Mouse (Mus musculus) cerebellum, adult 2 months (tissue): ENCODE data around the gene Ms4a15.

Source experiments
- CTCF ChIP-seq: fragments of 200-500 bp; IDR thresholded peaks from 2 replicates; pipeline ENCODE4 v1.5.1; 2011; ENCODE audit warnings: low read depth, mild to moderate bottlenecking, control low read depth, low read length, moderate library complexity, borderline replicate concordance; ENCODE audit not compliant: insufficient read depth
- POLR2A ChIP-seq: fragments of 200-500 bp; IDR thresholded peaks from 2 replicates; pipeline ENCODE4 v1.6.1; 2011; ENCODE audit warnings: low read length, control low read depth, borderline replicate concordance; ENCODE audit not compliant: insufficient read depth

DNA sequence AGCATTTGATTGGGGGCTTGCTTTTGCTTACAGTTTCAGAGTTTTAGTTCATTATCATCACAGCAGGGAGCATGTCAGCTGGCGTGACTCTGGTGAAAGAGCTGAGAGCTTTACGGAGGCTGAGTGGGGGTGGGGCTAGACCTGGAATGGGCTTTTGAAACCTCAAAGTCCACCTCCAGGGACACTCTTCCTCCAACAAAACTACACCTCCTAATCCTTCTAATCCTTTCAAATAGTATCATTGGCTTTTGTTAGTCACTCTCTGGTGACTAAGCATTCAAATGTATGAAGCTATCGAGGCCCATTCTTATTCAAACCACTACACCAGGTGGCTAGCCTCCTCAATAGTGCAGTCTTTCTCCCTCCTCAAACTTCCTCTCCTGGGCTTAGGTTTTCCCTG is 20.4 kb downstream of the Ms4a15 start:
- no peak for TF ChIP-seq CTCF
- no peak for TF ChIP-seq POLR2A
